Mouse (Mus musculus) E14TG2a.4 (cell line): ENCODE measurements around the gene Csnk2a1.

Source experiments
- CTCF ChIP-seq: conservative IDR thresholded peaks from 2 replicates; pipeline ENCODE4 v1.5.1; 2014; ENCODE audit warnings: low read length
- NANOG ChIP-seq: IDR thresholded peaks from 2 replicates; pipeline ENCODE4 v1.6.1; 2014; ENCODE audit warnings: borderline replicate concordance, low read length, mixed read lengths
- POU5F1 ChIP-seq: IDR thresholded peaks from 2 replicates; pipeline ENCODE4 v1.6.1; 2014; ENCODE audit warnings: low read length, borderline replicate concordance

GRCm38 (mm10) chr2:152179301-152179700 lies 47.3 kb upstream of the Csnk2a1 start:
- TF ChIP-seq CTCF: no peak
- no peak for TF ChIP-seq POU5F1
- TF ChIP-seq NANOG: no peak
